Mouse (Mus musculus): Measurements from ENCODE around the gene Saal1.
"Not testable (repeated sequence)": the region's sequence is repeated elsewhere in the genome, so short reads cannot be mapped to it uniquely, and the experiment has no call there.

The Saal1 gene

DNA sequence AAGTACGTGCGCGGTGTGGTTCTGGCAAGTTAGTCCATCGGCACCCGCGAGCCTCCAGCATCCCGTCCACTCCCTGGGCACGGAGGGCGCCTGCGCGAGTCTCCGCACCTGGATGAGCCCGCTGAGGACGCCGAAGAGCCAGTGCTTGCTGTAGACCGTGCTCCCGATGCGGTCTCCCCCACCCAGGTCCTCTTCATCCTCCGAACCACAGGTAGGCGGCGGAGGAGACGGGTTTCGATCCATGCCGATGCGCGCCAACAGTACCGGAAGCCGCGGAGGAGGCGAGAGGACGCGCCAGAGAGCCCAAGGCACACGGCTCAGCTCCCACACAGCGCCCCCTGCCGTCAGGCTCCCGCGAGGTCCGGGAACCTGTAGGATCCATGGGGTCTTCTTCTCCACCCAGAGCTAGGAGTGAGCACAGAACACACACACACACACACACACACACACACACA, at the start of gene Saal1:
Gene Saal1 (minus strand): TSS at position 291 of the 455 bp plus-strand sequence.
- DNase-seq (ENCODE audit: low spot score in 2 of 2) = peak; percentile 85 to 97

DNA sequence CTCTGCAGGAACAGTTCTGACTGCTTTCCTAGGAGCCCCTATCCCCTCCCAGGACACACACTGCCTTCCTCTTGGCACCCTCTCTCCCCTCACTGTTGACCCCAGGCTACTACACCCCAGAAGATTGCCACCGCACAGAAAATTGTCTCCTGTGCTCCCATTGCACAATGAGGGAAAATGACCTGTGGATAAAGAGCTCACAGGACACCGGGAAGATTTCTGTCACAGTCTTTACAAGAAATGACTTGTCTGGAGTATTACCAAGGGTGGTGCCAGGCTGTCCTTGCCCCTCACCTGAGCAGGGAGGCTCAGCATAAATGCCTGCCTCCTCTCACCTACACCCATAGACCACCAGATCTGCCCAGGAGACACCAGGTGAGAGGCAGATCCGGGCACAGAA, 41.0 kb upstream of the Saal1 start, which contains the start of gene Saa2:
Gene Saa2 (plus strand): TSS at position 301 of the 400 bp plus-strand sequence.
- DNase-seq (ENCODE audit: low spot score in 2 of 2) = no peak

DNA sequence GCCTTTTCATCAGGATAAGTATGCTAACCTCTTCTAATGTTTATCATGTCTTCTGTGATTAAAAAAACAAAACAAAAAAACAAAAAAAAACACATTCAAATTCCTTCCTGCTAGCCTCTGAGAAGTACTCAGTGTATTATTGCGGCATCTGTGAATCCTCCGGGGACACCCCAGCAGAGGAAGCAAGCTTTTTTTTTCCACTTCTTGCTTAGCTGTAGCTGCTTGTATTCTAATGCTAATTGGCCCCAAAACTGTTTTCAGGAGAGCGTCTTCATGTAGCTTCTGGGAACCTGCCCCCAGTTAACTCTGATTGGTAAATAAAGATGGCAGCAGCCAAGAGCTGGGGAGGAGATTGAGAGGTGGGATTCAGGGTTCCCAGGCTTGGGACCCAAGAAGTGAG, 38.0 kb upstream of the Saal1 start:
- DNase-seq (ENCODE audit: low spot score in 2 of 2) = no peak

DNA sequence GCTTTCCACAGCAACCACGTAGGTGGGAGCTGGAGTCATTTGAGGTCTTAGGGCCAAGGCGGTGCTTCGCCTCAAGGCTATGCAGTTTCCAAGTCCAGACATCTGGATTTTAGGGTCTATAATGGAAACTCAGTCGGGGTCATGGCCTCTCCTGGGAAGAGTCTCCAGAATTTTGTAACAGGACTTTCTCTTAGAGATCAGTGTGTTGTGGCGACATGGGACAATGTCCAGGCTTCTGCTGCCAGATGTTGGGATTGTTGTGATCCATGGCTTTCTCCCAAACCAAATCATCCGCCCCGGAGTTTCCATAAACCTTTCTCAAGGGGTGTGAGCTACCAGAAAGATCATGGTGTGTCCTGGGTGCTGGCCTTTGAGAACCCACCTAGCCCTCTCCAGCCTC, 35.9 kb upstream of the Saal1 start:
- DNase-seq (ENCODE audit: low spot score in 2 of 2) = no peak

DNA sequence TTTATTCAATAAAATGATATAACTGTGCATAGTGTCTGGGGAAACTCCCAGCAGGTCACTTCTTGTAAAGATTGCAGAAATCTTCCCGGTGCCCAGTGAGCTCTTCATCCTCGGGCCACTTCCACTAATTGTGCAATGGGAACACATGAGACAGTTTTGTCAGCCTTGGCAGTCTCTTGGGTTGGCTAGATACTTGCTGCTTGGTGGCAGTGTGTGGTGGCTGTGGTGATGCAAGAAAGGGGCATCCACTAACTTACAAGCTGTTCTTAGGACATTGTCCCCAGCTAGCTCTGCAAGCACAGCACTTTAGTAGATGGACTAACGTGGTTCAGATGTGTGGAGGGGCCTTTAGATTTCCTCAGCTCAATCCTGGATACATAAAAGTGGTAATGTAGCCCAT, 35.3 kb upstream of the Saal1 start:
- no peak for DNase-seq (ENCODE audit: low spot score in 2 of 2)

DNA sequence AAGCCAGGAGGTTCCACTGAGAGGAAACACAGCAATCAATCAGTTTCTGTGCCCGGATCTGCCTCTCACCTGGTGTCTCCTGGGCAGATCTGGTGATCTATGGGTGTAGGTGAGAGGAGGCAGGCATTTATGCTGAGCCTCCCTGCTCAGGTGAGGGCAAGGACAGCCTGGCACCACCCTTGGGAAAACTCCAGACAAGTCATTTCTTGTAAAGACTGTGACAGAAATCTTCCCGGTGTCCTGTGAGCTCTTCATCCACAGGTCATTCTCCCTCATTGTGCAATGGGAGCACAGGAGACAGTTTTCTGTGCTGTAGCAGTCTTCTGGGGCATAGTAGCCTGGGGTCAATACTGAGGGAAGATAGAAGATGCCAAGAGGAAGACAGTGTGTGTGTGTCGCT, 32.4 kb upstream of the Saal1 start, which contains the start of gene Saa1:
Gene Saa1 (minus strand): TSS at position 101 of the 400 bp plus-strand sequence.
- DNase-seq (ENCODE audit: low spot score in 2 of 2) = not testable (repeated sequence)

DNA sequence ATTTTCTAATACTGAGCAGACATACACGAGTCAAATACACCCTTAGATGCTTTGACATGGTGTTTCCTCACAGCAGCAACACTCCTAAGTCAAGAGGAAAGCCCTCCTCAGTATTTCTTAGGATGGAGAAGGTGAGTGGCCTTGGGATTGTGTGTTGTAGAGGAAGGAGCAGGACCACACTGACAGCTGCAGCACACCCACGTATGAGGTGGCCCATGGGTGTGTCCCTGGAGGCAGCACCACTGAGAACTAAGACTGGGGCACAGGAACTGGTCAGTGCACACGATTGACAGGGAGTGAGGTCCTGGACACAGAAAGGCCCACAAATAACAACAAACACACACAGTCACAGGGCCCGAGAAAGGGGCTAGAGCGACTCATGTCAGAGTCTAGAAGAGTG, 29.6 kb upstream of the Saal1 start:
- DNase-seq (ENCODE audit: low spot score in 2 of 2) = not testable (repeated sequence)

DNA sequence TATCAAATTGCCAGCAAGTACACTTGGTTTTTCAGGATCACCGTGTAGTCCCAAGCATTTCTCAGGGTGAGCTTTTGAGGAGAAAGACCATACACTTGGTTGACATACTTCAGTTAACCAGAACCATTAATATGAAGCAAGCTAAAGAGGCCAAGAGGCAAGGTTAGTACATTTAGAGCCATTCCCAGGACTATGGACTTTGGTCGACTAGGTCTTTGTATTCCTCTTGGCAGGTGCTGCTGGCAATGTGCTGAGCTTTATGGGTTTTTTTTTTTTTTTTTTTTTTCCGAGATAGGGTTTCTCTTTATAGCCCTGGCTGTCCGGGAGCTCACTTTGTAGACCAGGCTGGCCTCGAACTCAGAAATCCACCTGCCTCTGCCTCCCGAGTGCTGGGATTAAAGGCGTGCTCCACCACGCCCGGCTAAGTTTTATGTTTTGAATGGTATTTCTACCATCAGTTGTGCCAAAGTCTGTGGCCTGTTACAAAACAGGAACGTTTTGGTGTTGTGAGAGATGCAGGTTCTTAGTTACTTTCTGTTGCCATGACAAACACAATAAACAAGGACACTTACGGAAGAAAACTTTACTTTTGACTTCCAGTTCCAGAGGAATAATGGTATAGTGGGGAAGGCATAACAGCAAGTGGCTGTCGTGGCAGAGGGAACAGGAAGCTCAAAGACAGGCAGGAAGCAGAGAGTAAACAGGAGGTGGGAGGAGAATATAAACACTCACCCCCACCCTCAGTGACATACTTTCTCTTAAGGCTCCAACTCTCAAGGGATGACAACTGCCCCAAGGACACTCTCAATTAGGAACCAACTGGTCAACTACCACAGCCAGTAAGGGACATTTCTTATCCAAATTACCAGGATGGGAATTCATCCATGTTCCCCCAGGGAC, 28.3 kb upstream of the Saal1 start:
- no peak for DNase-seq (ENCODE audit: low spot score in 2 of 2)

DNA sequence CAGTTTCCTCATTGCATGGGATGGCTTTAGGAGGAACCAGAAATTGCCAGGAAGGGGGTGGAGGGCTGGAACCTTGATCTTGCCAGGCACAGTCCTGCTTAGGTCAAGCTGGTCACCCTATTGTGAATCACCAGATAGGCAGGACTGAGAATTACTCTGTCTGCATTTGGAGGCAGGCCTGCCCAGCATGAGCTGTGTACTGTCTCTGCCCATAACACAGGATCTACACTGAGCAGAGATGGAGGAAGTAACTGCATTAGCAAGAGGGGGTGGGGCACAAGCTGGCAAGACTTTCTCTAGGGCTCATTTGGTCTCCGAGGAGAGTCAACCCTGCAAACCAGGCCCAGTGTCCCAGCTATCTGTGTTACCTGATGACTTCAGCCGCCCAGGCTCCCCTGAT, 24.5 kb upstream of the Saal1 start:
- peak; percentile 32 to 70 for DNase-seq (ENCODE audit: low spot score in 2 of 2)

DNA sequence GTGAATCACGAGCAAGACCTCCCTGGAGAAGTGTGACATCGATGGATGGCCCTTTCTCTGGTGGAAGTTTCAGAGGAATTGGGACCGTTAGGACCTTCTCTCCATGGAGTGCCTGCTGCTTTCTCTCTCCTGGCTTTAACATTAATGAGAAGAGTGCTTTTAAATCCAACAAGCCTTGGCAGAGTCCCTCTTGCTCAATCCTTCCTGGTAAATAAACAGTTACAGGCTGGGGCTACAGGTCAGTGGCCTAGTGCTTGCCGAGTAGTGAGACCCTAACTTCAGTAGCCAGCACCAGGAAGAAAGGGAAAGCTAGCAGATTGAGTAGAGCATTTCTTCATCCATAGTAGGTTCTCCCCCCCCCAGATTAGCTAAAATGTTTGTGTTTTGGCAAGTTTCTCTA, 22.0 kb upstream of the Saal1 start, which contains the start of gene Saa4:
Gene Saa4 (minus strand): TSS at position 146 of the 400 bp plus-strand sequence.
- DNase-seq (ENCODE audit: low spot score in 2 of 2) = no peak

DNA sequence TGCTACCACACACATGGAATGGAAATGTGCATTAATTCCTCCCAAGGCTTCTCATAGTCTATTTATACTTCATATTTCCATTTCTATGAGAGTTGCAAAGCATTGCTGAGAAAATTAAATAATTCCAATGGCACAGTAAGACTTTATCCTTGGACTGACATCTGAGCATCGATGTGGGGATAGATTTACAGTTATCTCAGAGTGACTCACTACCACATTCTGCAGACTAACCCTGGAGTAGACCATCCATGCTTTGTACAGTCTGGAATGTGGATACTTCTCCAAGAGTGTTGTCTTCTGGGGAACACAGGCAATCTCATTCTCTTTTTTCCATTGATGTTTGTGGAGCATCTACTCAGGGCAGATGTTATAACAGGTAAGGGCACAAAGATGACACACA, 17.1 kb upstream of the Saal1 start:
- no peak for DNase-seq (ENCODE audit: low spot score in 2 of 2)

DNA sequence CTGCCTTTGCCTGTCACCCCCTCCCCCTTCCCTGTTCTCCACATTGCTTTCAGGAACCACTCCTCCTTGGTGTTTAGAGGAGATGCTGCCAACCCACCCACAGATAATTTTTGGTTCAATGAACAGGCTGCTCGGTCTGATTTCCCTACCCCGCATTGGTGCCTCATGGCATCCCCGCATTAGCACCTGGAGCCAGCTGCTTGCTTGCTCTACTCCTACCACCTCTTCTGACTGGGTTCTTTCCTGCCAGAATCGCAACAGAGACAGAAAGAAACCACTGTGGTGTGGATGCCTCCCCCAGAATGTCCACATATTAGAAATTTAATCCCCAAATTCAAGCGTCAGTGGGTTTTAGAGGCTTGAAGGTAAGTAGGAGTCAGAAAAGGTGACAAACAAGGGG, 13.9 kb upstream of the Saal1 start:
- no peak for DNase-seq (ENCODE audit: low spot score in 2 of 2)

DNA sequence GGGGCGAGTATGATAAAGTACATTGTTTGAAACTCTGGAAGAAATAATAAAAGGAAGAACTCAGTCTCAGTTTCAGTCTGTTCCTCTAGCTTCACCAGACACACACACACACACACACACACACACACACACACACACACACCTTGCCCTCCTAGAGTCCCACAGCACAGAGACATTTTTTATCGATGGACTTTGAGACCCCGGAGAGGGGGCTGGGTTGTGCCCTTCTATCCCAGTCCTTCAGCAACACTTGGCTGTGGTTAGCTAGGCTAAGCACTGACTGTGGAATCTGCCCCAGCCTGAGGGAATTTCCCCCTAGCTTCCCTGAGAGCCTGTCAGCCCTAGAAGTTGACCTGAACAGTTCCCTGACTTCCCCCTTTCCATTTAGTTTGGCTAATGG, 13.4 kb upstream of the Saal1 start:
- DNase-seq (ENCODE audit: low spot score in 2 of 2) = no peak

DNA sequence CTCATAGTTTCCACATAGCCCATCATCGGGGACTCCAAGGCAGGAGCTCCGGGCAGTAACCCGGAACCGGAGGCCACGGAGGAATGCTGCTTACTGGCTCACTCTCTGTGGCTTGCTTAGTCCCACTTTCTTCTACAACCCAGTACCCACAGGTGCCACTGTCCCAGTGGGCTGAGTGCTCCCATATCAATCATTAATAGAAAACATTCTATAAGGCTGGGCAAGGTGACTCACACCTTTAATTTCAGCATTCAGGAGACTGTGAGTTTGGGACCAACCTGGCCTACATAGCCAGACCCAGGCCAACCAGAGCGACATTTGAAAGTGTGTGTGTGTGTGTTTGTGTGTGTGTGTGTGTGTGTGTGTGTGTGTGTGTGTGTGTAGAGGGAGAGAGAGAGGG, 12.9 kb upstream of the Saal1 start:
- no peak for DNase-seq (ENCODE audit: low spot score in 2 of 2)

DNA sequence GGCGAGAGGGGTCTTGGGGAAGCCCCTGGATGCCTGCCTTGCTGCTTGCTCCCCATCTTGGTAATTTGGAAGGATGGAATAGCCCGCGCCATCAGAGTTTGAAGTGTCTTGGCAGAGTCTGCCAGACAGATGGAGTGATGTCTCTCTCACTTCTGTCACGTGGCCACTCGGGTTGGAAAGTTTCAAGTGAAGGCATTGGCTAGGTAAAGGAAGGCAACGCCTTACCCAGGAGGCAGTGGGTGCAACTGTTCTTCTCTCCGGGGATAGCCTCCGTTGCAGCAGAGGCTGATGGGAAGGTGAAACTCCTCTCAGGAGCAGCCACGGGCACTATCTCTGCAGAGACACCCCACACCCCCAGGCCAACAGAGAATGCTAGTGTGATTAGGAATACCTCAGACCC, 10.0 kb upstream of the Saal1 start:
- no peak for DNase-seq (ENCODE audit: low spot score in 2 of 2)

DNA sequence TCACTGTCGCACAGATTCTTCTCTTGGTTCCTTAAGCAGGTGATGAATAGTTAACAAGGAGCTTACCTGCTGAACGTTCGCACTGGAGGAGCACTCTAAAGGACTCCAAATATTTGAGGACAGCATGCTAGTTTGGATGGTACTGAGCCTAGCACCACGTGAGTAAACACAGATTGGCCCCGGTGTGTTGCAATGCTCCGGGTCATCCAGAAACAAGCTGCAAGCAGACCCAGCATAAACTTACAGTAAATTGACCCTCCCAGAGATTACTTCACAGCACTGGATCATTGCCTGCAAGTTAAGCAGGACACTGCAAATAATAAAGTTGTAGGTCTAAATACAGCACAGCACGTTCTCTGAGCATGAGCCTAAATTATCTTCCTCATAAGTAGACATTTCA, 9.0 kb upstream of the Saal1 start:
- no peak for DNase-seq (ENCODE audit: low spot score in 2 of 2)

DNA sequence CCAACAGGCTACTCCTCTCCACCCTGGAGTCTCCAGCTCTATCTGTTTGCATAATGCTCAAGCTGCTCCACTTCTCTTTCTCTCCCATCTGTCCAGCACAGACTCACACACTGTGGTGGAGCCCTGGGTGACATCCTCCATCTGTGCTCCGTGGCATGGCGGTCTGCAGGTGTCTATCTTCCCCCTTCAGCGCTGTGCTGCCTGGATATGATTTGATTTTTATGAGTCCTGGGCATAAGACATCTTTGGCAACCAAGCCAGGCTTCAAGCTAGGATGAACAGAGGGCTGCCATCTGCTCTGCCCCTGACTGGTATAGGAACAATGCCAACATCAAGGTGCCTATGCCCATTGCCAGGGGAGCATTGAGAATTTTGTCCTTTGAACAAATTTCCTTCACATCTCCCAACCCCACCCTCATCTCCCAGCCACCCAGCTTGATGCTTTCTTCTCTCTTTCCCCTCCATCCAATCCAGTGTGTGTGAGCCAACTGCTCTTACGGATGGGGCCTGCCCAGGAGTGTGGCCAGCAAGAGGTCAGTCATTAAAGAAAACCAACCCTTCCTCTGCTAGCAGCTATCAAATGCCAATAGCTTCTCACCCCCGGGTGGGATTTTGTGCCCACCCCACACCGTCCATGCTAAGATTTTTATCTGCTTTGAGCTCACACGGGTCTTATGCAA, 8.3 kb upstream of the Saal1 start:
- DNase-seq (ENCODE audit: low spot score in 2 of 2) = no peak

DNA sequence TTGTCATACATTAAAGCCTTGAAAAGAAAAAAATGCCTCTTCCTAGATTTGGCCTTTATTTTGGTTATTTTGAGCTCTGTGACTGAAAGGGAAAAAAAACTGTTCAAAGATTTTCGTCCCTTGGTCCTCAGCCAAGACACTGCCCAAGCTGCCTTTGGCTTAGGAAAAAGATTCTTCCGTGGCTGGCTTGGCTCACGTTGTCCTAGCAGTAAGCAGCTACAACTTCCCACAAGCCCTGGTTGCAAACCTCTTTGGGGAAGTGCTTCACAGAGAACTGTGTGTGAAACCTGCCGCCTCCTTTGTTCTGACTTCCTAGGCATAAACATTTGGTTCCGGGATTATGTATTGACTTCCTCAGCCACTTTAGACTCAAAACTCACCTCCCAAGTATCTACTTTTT, 6.4 kb upstream of the Saal1 start:
- no peak for DNase-seq (ENCODE audit: low spot score in 2 of 2)

DNA sequence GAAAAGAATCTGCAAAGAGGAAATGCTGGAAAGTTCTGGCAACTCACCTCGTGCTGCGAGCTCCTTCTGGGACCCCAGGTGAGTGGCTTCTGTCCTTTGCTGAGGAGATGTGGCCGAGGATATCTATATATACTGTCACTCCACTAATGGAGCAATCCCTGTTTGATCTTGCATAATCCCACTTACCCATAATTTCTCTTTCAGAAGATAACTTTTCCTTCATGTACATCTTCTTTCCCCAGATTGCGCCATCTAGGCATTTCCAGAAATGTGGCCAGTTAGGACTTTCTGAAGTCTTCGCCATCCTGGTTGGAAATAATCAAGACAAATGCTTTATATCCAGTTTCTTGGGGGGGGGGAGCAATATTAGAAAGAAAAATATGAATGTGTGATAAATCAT, 5.1 kb upstream of the Saal1 start, which contains the start of gene Saa3:
Gene Saa3 (minus strand): TSS at position 101 of the 400 bp plus-strand sequence.
- no peak for DNase-seq (ENCODE audit: low spot score in 2 of 2)

DNA sequence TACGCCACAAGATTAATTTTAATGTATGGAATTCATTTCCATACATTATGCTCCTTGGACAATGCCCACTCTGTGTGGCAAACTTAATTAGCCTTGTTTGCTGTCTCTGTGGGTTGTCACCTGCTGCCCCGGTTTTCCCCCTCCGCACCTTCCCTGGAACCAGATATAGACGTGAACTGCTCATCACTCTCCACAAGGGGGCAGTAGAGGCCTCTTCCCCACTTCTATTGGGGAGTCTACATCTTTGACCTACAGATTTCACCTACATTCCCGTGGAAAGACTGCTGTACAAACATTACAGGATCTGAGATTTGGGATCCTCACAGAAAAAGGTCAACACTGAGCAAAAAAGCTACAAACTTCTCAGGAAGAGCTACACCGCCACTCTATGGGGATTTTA, 4.0 kb upstream of the Saal1 start:
- DNase-seq (ENCODE audit: low spot score in 2 of 2) = peak; percentile 65 to 86

DNA sequence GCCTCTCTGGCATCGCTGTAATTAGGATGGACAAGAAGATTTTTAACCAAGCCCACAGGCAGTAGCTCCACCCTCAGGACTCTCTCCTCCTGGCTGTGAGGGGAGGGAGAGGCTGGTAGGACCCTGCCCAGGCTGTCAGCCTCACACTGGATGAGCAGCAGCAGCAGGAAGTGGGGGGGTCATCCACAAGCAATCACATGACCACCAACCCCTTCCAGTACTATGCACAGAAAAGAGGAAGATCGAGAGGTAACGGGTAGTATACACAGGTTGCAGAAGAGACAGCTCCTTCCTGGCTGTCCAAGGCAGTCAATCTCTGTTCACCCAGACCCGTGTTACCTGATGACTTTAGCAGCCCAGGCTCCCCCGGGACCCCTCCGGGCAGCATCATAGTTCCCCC, 1.8 kb upstream of the Saal1 start:
- no peak for DNase-seq (ENCODE audit: low spot score in 2 of 2)

DNA sequence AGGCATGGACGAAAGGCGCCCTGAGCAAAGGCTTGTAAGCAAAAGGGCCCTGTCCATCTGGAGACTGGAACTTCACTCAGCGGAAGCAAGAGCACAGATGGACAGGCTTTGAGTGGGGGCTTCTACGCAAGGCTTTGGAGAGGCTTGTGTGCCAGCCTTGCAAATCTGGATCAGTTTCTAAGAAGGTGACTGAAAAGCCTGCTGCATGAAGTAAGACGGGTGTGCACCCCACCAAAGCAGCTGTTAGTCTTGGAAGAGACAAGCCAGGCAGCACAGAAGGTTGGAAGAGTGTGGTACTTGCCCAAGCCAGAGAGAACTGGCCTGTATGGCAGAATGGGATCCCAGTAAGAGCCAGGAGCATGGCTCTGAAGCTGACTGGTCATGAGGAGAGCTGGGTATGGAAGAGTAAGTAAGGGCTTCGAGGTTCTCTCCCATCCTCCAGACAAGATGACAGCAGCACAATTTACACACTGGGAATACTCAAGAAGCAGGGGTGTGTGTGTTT, 9.9 kb downstream of the Saal1 start:
- no peak for DNase-seq (ENCODE audit: low spot score in 2 of 2)

DNA sequence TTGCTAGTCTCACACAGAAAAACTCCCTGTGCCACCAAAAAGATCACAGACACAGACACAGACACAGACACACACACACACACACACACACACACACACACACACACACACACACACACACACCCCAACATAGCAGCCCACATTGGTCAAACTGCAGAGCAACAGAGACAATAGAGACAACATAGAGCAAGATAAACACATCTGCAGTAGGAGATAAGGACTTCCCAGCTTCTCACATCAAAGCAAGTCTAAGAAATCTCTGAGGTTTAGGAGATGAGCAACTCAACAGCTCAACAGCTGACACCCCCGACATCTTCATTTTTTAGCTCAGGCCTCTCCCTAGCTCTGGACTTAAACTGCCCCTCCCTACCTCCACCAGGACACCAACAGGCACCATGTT, 13.7 kb downstream of the Saal1 start:
- DNase-seq (ENCODE audit: low spot score in 2 of 2) = no peak
